Mouse (Mus musculus) left cerebral cortex, adult 11 months (tissue): Measurements from ENCODE around the gene 3110082J24Rik.

Experiments used
- DNase-seq: peaks from one replicate; pipeline ENCODE4 v3.0.0; 2022; ENCODE audit warnings: low spot score

Gene 3110082J24Rik

GRCm38 (mm10) chr5:30105668-30106300, at the start of gene 3110082J24Rik:
3110082J24Rik (minus strand) TSS chr5:30106086.
- DNase-seq, result no peak

DNA sequence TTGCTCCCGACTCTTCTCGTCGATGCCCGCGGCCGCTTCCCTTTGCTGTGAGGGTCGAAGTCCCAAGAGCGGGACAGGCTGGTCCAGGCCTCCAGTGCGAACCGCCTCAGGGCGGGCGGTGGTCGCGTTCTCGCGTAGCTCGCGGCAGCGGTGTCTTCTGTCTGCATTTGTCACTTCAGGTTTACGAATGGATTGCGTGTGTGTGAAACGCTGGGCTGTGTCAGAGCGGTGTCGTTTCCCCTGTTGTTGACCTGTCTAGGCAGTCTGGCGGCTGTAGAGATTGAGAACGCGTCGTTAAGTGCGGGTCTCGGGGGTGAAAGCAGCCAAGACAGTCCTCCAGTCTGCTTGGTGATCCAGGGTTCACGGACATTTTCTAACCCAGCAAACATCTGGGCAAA, 49.5 kb upstream of the 3110082J24Rik start:
- no peak for DNase-seq

- DNase-seq, result peak; percentile 90
Measured at GRCm38 (mm10) chr5:30154474-30155394, 48.8 kb upstream of the 3110082J24Rik start, which contains the start of the genes Hadha and Hadhb. Hadha (minus strand) TSS chr5:30155162. Hadhb (plus strand) TSS chr5:30155248.

GRCm38 (mm10) chr5:30154013-30154412, 48.1 kb upstream of the 3110082J24Rik start:
- no peak for DNase-seq

GRCm38 (mm10) chr5:30153222-30153621, 47.3 kb upstream of the 3110082J24Rik start:
- no peak for DNase-seq

- no peak for DNase-seq
Measured at GRCm38 (mm10) chr5:30152413-30152812, 46.5 kb upstream of the 3110082J24Rik start.

DNA sequence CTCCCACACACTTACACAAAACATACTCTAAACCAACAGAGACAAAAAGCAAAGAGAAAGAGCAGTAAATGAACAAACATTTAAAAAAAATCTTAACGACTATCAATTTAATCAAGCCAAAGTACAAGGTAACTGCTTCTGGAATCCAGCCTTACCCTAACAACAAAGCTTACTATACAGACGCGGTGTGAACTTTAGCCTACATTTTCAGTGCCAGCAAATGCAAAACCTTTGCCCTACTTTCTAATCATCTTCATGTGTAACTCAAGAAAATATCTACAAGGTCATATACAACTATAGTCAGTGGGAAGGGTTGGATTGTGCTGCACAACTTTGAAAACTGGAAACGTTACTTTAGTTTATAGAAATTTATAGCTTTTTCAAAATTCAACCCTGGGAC, 46.1 kb upstream of the 3110082J24Rik start:
- DNase-seq, result no peak

- DNase-seq, result no peak
Measured at GRCm38 (mm10) chr5:30148133-30148920, 42.4 kb upstream of the 3110082J24Rik start.

GRCm38 (mm10) chr5:30146526-30146925, 40.6 kb upstream of the 3110082J24Rik start:
- no peak for DNase-seq

DNA sequence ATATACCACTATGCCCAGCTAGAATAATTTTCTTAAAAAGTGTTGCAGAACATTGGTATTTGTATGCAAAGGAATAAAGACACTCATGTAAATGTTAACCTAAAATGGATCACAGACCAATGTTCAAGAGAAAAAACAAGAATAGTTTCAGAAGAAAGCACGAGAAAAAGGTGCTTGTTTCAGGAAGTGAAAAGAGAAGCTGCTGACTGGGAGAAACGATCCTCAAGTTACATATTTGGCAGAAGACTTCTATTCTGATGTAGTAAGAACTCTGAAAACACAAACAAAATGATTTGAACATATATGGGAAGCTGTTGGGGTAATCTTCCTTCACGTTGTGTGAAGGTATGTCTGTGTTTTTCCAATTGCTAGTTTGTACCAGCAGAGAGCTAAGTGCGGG, 32.3 kb upstream of the 3110082J24Rik start:
- no peak for DNase-seq

- DNase-seq, result no peak
Measured at GRCm38 (mm10) chr5:30137271-30137670, 31.4 kb upstream of the 3110082J24Rik start.

DNA sequence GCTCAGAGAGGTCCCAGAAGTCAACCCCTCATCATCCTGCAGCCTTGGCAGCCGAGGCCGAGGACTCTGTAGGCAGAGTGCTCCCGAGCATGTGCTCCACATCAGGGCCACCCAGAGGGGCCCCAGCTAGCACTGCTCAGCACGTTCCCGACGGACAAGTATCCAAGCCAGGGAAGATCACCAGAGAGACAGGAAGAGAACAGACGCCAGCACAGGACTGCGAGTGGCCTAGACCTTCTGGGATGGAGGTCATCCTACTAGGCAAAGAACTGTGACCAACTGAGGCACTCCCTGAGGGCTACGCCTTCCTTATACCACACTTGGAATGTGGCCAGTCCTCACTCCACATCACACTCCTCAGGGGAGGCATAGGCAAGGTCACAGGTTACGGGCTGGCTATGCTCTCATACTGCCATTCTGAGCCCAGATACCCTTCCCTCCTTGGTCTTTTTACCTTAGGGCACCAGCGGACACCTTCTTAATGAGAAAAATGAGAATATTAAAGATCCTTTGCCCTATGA, 29.9 kb upstream of the 3110082J24Rik start:
- DNase-seq, result no peak

DNA sequence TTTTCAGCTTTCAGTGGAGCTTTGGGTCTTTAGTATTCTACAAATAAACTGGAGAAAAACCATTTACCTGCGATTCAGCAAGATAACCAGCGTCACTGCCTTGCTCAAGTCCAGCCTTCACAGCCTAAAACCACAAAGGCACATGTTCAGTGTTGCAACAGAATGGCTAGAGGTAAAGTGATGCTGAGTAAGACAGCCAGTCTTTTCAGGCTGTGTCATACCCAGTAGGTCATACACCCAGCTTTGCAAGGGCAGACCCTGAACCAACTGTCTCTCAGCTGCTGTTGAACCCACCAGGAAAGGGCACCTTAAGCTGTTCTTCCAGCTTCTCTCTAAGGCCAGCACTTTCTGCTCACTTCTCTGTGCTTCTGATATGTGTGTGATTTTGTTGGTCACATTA, 26.3 kb upstream of the 3110082J24Rik start:
- no peak for DNase-seq

DNA sequence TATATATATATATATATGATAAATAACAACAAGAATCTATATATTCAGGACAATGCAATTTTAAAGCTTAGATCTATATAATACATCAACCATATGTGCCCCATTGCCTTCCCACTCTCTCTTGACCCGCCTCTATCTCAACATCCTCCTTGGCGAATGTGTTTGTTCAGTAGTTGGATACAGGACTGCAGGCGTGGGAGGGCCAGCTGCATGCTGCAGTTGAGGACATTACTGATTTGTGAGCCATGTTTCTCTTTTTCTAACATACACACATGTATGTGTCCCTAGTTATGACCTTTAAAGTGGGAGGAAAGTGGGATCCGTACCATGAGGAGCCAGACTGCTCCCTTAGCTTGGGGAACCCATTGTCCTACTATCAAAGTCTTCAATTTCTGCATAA, 25.4 kb upstream of the 3110082J24Rik start:
- no peak for DNase-seq

DNA sequence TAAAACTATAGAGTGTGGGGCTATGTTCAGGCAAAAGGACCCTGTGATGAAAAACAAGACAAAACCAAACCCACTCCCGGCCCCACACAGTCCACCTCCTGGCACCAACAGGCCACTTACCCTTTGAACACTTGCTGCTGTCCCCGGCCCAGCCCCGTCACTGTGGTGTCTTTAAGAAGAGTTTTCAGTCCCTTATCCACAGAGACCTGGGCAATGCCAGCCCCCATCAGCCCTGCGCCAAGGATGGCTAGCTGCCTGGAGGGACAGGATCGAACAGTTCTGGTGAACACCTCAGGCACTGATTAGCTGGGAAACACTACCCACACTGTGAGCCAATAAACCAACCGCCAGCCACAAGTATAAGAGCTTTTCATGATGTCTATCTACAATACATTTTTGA, 22.8 kb upstream of the 3110082J24Rik start:
- no peak for DNase-seq

GRCm38 (mm10) chr5:30127921-30128597, 22.2 kb upstream of the 3110082J24Rik start:
- no peak for DNase-seq

GRCm38 (mm10) chr5:30126756-30127155, 20.9 kb upstream of the 3110082J24Rik start:
- no peak for DNase-seq

DNA sequence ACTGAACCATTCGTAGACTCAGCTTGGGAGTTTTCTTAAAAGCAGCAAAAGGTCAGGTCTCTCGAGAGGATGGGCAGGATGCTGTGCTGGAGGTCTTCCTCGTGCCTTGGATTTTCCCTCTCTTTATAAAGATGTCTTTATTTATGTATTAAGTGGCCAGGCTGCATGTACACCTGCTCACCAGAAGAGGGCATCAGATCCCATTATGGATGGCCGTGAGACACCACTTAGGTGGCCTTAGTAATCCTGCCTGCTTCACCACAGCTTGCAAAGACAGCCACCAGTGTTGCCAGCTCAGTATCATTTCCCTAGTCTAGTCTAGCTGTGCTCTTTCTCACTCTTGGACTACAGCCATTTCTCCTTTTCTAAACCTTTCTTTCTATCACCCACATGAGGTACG, 19.7 kb upstream of the 3110082J24Rik start:
- no peak for DNase-seq

DNA sequence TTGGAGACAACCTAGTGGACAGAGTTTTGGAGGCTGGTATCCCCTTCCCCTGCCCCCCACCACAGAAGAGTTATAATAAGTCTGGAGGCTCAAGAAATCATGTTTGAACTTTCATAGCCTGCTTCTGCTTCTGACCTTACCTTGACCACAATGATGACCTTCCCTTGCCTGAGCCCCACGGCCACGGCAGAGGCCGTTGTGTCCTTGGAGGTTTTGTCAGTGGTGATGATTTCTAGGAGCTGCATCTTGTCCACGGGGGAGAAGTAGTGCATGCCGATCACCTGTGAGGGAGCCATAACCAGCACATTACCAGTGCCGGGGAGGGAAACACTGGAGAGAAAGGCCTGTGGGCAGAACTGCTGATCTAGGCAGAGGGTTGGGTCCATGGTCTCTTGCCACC, 16.6 kb upstream of the 3110082J24Rik start:
- DNase-seq, result no peak

- DNase-seq, result no peak
Measured at GRCm38 (mm10) chr5:30120106-30120505, 14.2 kb upstream of the 3110082J24Rik start.

DNA sequence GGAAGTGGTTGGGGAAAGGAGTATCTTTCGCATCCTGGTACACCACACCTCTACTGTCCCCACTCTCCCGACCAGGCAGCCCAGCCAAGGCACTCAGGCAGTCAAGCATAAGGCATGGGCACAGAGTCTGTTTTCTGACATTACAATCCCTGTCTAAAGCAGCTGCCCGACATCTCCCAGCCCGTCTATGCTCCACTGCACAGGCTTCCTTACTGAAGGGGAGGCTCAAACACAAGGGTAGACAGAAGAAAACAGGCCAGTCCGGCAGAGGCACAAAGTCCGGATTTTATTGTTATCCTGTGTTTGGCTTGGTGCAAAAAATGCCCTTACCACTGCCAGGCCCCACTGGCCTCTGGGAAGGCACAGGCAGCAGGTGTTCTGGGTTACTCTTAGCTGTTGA, 13.3 kb upstream of the 3110082J24Rik start:
- no peak for DNase-seq

DNA sequence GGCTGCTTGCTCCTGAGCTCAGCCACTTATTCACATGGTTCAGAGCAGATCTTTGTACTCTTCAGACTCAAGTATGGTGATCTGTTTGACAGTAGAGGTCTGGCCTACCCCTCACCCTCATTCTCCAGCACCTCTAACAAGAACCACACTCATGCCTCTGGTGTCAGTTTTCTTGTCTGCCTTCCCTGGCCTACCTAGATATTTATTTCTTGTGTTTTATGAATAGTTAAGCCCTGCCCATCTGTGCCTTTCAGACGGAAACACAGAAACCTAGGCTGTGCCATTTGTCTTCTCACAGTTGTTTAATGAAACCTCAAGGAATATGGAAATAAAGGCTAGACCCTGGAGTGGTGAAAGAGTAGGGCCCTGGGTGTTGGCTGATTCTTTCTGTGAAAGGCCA, 12.1 kb upstream of the 3110082J24Rik start:
- no peak for DNase-seq
